Mouse (Mus musculus): ENCODE results near the gene Gm3383. TPM values are rescaled to one million over a fixed set of nuclear protein-coding genes. Genes with fewer than 3 reads are reported as not detected.
"Not testable (repeated sequence)": the region's sequence is repeated elsewhere in the genome, so short reads cannot be mapped to it uniquely, and the experiment has no call there.

The Gm3383 gene
- total RNA-seq (2012; rRNA removed) (not detected in 2 replicates), polyA plus RNA-seq (2012; ENCODE audit: insufficient read depth in 1 of 2, insufficient read length in 2 of 2, low read depth in 1 of 2, low replicate concordance in 2 of 2, missing spikeins in 1 of 2) (not detected)

DNA sequence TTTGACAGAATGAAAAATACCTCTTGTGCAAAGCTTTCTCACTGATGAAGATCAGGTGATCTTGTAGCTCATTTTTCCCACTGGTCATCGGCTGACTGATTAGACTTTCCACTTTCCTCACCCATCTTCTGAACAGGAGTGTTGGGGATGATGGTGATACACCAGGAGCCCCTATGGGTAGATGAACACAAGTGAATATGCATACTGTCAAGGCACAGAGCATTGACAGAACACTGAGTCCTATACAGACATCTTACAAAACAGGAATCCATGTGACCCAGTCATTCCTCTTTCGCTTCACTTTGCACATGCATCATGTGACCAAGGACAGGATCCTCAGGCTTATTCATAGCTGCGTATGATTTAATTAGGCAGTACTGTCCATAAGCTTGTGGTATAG lies at the start of gene Gm3383:
Gene Gm3383 (minus strand): TSS at position 101 of the 400 bp plus-strand sequence.
- H3K27ac ChIP-seq (ENCODE audit: control insufficient read depth, low read depth, low read length); H3K36me3 ChIP-seq (ENCODE audit: control insufficient read depth in 1 of 2, insufficient read depth in 2 of 2, low read length in 2 of 2); DNase-seq (ENCODE audit: low read depth, low spot score); H3K9me3 ChIP-seq (replicated peaks; ENCODE audit: insufficient read depth, low read length); H3K79me2 ChIP-seq (ENCODE audit: control insufficient read depth, insufficient read depth, low read length, poor library complexity); H3K4me1 ChIP-seq (ENCODE audit: control insufficient read depth in 1 of 2, insufficient read depth in 2 of 2, low read length in 2 of 2); H3K27me3 ChIP-seq (ENCODE audit: control insufficient read depth in 1 of 2, insufficient read depth in 2 of 2, low read length in 2 of 2); H3K4me3 ChIP-seq (ENCODE audit: control insufficient read depth in 1 of 2, insufficient read depth in 1 of 2, low read depth in 2 of 2, low read length in 2 of 2); H3K9ac ChIP-seq (ENCODE audit: control insufficient read depth, low read depth, low read length, poor library complexity, severe bottlenecking): not testable (repeated sequence)

DNA sequence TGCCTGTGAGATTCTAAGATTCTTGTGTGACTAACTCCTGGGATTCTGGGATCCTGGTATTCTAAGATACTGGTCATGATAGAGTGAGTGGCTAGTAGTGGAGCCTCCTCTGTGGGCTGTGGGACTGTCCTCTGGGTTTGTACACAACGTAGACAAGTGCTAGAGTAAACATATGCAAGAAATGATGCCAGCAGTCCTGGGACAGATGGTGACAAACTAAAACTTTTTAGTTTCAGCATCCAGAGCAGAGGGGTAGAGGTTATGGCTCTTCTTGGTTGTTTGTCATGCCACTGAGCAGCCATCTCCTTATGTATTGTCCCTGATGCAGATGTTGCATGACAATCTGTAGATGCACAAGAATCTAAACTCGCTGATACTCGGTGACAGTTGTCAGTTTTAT lies 48.1 kb upstream of the Gm3383 start:
- not testable (repeated sequence) for H3K27me3 ChIP-seq (ENCODE audit: control insufficient read depth in 1 of 2, insufficient read depth in 2 of 2, low read length in 2 of 2); H3K79me2 ChIP-seq (ENCODE audit: control insufficient read depth, insufficient read depth, low read length, poor library complexity); H3K4me3 ChIP-seq (ENCODE audit: control insufficient read depth in 1 of 2, insufficient read depth in 1 of 2, low read depth in 2 of 2, low read length in 2 of 2); H3K27ac ChIP-seq (ENCODE audit: control insufficient read depth, low read depth, low read length); H3K9me3 ChIP-seq (replicated peaks; ENCODE audit: insufficient read depth, low read length); H3K36me3 ChIP-seq (ENCODE audit: control insufficient read depth in 1 of 2, insufficient read depth in 2 of 2, low read length in 2 of 2); H3K9ac ChIP-seq (ENCODE audit: control insufficient read depth, low read depth, low read length, poor library complexity, severe bottlenecking); DNase-seq (ENCODE audit: low read depth, low spot score); H3K4me1 ChIP-seq (ENCODE audit: control insufficient read depth in 1 of 2, insufficient read depth in 2 of 2, low read length in 2 of 2)

- not testable (repeated sequence) for H3K27ac ChIP-seq (ENCODE audit: control insufficient read depth, low read depth, low read length); H3K9me3 ChIP-seq (replicated peaks; ENCODE audit: insufficient read depth, low read length); H3K79me2 ChIP-seq (ENCODE audit: control insufficient read depth, insufficient read depth, low read length, poor library complexity); H3K27me3 ChIP-seq (ENCODE audit: control insufficient read depth in 1 of 2, insufficient read depth in 2 of 2, low read length in 2 of 2); H3K36me3 ChIP-seq (ENCODE audit: control insufficient read depth in 1 of 2, insufficient read depth in 2 of 2, low read length in 2 of 2); DNase-seq (ENCODE audit: low read depth, low spot score); H3K9ac ChIP-seq (ENCODE audit: control insufficient read depth, low read depth, low read length, poor library complexity, severe bottlenecking); H3K4me3 ChIP-seq (ENCODE audit: control insufficient read depth in 1 of 2, insufficient read depth in 1 of 2, low read depth in 2 of 2, low read length in 2 of 2); H3K4me1 ChIP-seq (ENCODE audit: control insufficient read depth in 1 of 2, insufficient read depth in 2 of 2, low read length in 2 of 2)
Measured at GRCm38 (mm10) chr14:5830229-5830628, 22.4 kb upstream of the Gm3383 start, which contains the start of gene Gm3424. Gm3424 (minus strand) TSS chr14:5830329.

DNA sequence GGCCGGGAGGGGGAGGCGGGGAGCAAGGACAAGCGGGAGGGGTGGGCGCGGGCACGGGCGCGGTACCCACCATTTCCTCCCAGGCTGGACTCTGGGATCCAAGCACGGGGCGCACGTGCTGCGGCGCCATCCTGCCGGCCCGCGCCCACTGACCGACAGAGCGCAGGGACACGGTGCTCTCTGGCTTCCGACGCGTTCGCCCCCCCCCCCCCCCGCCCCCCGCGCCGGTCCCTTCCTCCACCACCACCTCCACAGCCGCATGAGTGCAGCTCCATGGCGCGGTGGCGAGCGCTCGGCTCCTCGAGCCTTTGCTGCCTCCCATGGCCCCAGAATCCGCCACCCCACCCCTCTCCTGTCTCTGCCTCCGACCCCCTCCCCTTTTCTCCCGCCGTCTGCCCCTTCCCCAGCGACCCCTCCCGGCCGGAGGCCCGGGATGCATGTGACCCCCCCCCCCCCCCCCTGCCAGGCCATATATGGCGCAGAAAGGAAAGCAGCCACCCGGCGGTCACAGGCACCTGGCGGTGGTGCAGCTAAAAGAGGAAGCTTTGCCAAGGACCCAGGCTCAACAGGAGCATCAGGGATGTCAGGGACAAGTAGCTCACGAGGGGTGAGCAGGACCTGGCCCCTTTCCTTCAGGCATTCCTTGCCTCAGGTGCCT lies 5.0 kb upstream of the Gm3383 start:
- not testable (repeated sequence) for H3K4me3 ChIP-seq (ENCODE audit: control insufficient read depth in 1 of 2, insufficient read depth in 1 of 2, low read depth in 2 of 2, low read length in 2 of 2); H3K9me3 ChIP-seq (replicated peaks; ENCODE audit: insufficient read depth, low read length); DNase-seq (ENCODE audit: low read depth, low spot score); H3K79me2 ChIP-seq (ENCODE audit: control insufficient read depth, insufficient read depth, low read length, poor library complexity); H3K27me3 ChIP-seq (ENCODE audit: control insufficient read depth in 1 of 2, insufficient read depth in 2 of 2, low read length in 2 of 2); H3K36me3 ChIP-seq (ENCODE audit: control insufficient read depth in 1 of 2, insufficient read depth in 2 of 2, low read length in 2 of 2); H3K4me1 ChIP-seq (ENCODE audit: control insufficient read depth in 1 of 2, insufficient read depth in 2 of 2, low read length in 2 of 2); H3K27ac ChIP-seq (ENCODE audit: control insufficient read depth, low read depth, low read length); H3K9ac ChIP-seq (ENCODE audit: control insufficient read depth, low read depth, low read length, poor library complexity, severe bottlenecking)

GRCm38 (mm10) chr14:5741477-5741876 lies 66.3 kb downstream of the Gm3383 start, which contains the start of gene Gm3373:
Gm3373 (minus strand) TSS chr14:5741577.
- not testable (repeated sequence) for H3K4me3 ChIP-seq (ENCODE audit: control insufficient read depth in 1 of 2, insufficient read depth in 1 of 2, low read depth in 2 of 2, low read length in 2 of 2); H3K79me2 ChIP-seq (ENCODE audit: control insufficient read depth, insufficient read depth, low read length, poor library complexity); H3K9ac ChIP-seq (ENCODE audit: control insufficient read depth, low read depth, low read length, poor library complexity, severe bottlenecking); H3K4me1 ChIP-seq (ENCODE audit: control insufficient read depth in 1 of 2, insufficient read depth in 2 of 2, low read length in 2 of 2); H3K27me3 ChIP-seq (ENCODE audit: control insufficient read depth in 1 of 2, insufficient read depth in 2 of 2, low read length in 2 of 2); H3K27ac ChIP-seq (ENCODE audit: control insufficient read depth, low read depth, low read length); H3K9me3 ChIP-seq (replicated peaks; ENCODE audit: insufficient read depth, low read length); H3K36me3 ChIP-seq (ENCODE audit: control insufficient read depth in 1 of 2, insufficient read depth in 2 of 2, low read length in 2 of 2); DNase-seq (ENCODE audit: low read depth, low spot score)

GRCm38 (mm10) chr14:5687357-5687756 lies 120.4 kb downstream of the Gm3383 start, which contains the start of gene Gm9603:
Gm9603 (minus strand) TSS chr14:5687457.
- not testable (repeated sequence) for H3K9me3 ChIP-seq (replicated peaks; ENCODE audit: insufficient read depth, low read length); H3K36me3 ChIP-seq (ENCODE audit: control insufficient read depth in 1 of 2, insufficient read depth in 2 of 2, low read length in 2 of 2); H3K79me2 ChIP-seq (ENCODE audit: control insufficient read depth, insufficient read depth, low read length, poor library complexity); H3K27ac ChIP-seq (ENCODE audit: control insufficient read depth, low read depth, low read length); H3K27me3 ChIP-seq (ENCODE audit: control insufficient read depth in 1 of 2, insufficient read depth in 2 of 2, low read length in 2 of 2); DNase-seq (ENCODE audit: low read depth, low spot score); H3K4me1 ChIP-seq (ENCODE audit: control insufficient read depth in 1 of 2, insufficient read depth in 2 of 2, low read length in 2 of 2); H3K9ac ChIP-seq (ENCODE audit: control insufficient read depth, low read depth, low read length, poor library complexity, severe bottlenecking); H3K4me3 ChIP-seq (ENCODE audit: control insufficient read depth in 1 of 2, insufficient read depth in 1 of 2, low read depth in 2 of 2, low read length in 2 of 2)

DNA sequence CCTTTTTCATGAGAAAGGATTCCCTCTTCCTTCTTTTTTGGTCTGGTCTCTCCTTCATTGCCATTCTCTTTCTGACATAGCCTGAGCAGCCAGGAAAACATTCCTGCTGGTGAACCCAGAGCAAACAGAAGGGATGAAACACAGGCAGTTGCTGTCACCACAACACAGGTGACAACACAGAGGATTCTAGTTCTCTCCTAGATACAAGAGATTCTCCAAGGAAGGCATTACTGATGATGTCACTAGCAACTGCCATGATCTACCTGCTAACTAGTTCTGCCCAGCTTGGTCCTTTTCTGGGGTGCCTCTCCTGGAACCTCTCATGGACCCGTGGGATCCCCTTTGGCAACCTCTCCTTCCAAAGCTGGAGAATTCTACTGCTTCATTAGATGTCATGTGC lies 174.9 kb downstream of the Gm3383 start, which contains the start of gene Gm8265:
Gene Gm8265 (minus strand): TSS at position 101 of the 400 bp plus-strand sequence.
- not testable (repeated sequence) for H3K9me3 ChIP-seq (replicated peaks; ENCODE audit: insufficient read depth, low read length); H3K4me3 ChIP-seq (ENCODE audit: control insufficient read depth in 1 of 2, insufficient read depth in 1 of 2, low read depth in 2 of 2, low read length in 2 of 2); H3K27me3 ChIP-seq (ENCODE audit: control insufficient read depth in 1 of 2, insufficient read depth in 2 of 2, low read length in 2 of 2); H3K36me3 ChIP-seq (ENCODE audit: control insufficient read depth in 1 of 2, insufficient read depth in 2 of 2, low read length in 2 of 2); H3K4me1 ChIP-seq (ENCODE audit: control insufficient read depth in 1 of 2, insufficient read depth in 2 of 2, low read length in 2 of 2); H3K9ac ChIP-seq (ENCODE audit: control insufficient read depth, low read depth, low read length, poor library complexity, severe bottlenecking); H3K79me2 ChIP-seq (ENCODE audit: control insufficient read depth, insufficient read depth, low read length, poor library complexity); H3K27ac ChIP-seq (ENCODE audit: control insufficient read depth, low read depth, low read length); DNase-seq (ENCODE audit: low read depth, low spot score)

All from MEL (cell line).